Mouse (Mus musculus): ENCODE measurements at regions not wholly inside any gene's neighbourhood (a gene's known extent, or its start where the extent isn't known, plus 50 kb on each side); places are given as distances from the start of the nearest gene placed in this dataset.

GRCm38 (mm10) chr3:121104571-121105407 is 66.7 kb downstream of the Rwdd3 start:
- DNase-seq (ENCODE audit: low spot score) = peak; percentile 35

- DNase-seq (ENCODE audit: low spot score) = no peak
Observed at GRCm38 (mm10) chr3:121102871-121103270, 68.6 kb downstream of the Rwdd3 start.

DNA sequence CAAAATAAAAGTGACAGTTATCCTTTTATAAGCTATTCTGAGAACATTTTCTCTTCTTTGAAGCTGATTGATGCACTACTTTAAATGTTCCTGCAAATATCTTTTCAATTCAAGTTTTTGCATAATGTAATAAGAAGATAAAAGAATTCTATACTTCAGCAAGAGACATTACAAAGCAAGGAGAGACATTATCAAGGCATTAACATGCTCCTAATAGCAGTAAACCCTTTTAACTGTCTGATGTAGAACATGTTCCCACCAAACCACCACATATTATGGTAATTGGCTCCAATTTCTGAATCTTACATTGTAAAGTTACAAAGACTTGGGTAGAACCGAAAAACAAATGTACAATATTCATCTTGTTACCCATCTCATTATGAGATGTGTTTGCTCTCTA is 69.4 kb downstream of the Rwdd3 start:
- no peak for DNase-seq (ENCODE audit: low spot score)

GRCm38 (mm10) chr3:121100211-121100860 is 71.2 kb downstream of the Rwdd3 start:
- no peak for DNase-seq (ENCODE audit: low spot score)

DNA sequence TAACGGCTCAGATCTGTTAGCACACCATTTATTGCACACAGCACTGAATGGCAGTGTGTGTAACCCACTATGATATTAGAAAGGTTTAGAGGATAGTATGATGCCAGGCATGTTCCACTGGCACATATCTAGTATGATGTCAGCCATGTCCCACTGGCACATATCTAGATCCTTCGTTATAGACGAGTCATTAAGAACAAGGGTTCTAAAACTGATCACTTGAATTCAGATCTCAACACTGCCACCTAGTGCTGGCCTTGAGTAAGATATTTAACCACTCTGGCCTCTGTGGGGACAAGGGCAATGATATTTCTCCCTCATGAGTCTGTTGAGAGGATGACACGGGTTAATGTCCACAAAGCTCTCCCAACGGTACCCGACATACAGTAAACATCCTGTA is 78.0 kb downstream of the Rwdd3 start:
- DNase-seq (ENCODE audit: low spot score) = no peak

DNA sequence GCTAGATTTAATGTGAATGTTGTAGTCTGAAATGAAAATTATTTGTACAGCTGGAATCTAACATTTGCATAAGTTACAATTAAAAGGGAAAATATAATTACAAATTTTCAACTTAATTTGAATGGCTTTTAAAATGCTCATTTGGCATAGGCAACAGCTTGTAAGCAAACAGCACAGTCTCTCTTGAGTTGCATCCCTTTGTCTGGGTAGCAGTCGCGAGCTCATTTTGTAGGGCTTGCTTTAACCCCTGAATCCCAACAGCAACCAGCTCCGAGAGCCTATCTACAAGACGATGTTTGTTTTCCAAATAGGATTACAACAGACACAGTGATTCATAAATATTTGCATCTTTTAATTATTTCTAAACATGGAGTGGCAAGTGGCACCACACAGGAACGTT is 82.8 kb downstream of the Rwdd3 start:
- no peak for DNase-seq (ENCODE audit: low spot score)

DNA sequence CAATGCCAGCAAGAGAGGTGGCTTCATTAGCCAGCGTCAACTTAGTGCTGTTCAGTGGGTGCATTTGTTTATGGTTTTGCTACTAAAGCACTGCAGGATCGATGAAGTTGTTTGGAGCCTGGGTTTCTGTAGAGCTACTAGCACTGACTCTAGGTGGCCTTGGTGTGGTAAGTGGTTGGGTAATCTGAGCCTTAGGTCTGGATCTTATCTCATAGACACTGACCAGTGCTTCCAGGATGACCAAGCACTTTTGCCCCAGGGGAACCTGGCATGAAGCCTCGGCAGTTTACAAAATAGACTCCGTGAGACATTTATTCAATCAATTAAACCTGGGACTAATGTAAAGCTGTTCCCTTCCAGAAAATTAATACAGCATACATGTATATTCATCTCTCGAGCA is 102.8 kb downstream of the Rwdd3 start:
- no peak for DNase-seq (ENCODE audit: low spot score)

DNA sequence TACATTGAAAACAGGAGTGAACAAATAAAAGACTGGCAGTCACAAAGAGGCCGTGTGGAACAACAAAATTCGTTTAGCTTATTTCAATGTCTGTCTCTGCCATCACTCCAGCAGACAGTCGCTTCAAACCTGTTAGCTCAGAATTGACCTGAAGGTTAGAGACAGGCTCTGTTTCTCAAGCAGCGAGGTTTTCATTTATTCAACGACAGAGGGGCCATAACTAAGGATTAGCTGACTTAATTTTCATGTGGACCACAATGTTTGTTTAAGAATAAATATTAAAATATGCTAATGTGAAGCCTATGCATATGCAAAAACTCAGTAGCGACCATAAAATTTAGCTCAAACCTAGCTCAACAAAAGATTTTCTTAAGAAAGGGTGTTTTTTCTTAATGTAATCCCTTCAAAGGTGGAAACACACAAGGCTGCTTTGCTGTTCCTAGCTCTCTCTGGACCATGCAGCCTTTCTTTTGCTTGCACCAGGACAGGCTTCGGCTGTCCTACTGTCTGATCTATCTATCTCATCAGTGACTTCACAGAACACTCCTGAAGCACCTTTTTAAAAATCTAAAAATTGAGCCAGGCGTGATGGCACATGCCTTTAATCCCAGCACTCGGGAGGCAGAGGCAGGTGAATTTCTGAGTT is 135.5 kb downstream of the Rwdd3 start:
- no peak for DNase-seq (ENCODE audit: low spot score)

GRCm38 (mm10) chr3:121025546-121026157 is 145.8 kb downstream of the Rwdd3 start:
- no peak for DNase-seq (ENCODE audit: low spot score)

DNA sequence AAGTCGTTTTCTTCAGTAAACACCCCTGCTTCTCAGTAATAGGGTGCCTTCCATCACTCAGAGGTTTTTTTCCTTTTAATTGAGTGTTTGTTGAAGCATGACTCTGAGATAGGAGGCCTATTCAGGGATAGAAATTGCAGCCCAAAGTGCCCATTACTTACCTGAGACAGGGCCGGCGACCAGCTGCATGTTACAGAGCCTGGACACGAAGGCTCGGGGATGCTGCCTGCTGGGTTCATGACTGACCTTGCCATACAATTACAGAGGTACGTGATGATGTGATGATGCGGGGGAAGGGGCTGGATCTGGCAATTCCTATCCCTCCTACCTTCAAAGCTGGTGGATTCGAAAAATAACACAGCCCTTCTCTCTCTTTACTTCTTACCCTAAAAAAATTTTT is 146.7 kb downstream of the Rwdd3 start:
- DNase-seq (ENCODE audit: low spot score) = no peak

GRCm38 (mm10) chr3:121021126-121021848 is 150.2 kb downstream of the Rwdd3 start:
- no peak for DNase-seq (ENCODE audit: low spot score)

- DNase-seq (ENCODE audit: low spot score) = no peak
Observed at GRCm38 (mm10) chr3:121009223-121009622, 162.3 kb downstream of the Rwdd3 start.

- DNase-seq (ENCODE audit: low spot score) = no peak
Observed at GRCm38 (mm10) chr3:120983556-120984270, 187.8 kb downstream of the Rwdd3 start.

GRCm38 (mm10) chr3:120982795-120983555 is 188.5 kb downstream of the Rwdd3 start:
- no peak for DNase-seq (ENCODE audit: low spot score)

- DNase-seq (ENCODE audit: low spot score) = no peak
Observed at GRCm38 (mm10) chr3:120982218-120982617, 189.3 kb downstream of the Rwdd3 start.

- DNase-seq (ENCODE audit: low spot score) = no peak
Observed at GRCm38 (mm10) chr3:120970746-120971466, 200.6 kb downstream of the Rwdd3 start.

DNA sequence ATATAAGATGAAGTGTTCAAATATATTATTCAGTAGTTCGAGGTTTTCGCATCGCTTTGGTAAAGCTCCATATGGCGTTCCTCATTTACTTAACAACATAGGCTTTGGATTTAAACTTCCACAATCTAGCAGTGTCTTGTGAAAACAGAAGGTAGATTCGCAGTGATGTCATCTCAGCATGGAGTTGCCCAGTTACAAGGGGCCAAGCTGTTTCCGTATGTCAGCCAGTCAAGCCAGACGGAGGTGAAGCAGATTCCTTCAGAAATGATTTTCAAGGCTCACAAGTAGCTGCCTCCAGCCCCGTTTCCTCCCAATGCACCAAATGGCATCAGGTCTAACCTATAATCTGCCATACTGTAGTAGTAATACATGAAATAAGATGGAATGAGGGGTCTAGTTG is 224.6 kb downstream of the Rwdd3 start:
- DNase-seq (ENCODE audit: low spot score) = no peak

DNA sequence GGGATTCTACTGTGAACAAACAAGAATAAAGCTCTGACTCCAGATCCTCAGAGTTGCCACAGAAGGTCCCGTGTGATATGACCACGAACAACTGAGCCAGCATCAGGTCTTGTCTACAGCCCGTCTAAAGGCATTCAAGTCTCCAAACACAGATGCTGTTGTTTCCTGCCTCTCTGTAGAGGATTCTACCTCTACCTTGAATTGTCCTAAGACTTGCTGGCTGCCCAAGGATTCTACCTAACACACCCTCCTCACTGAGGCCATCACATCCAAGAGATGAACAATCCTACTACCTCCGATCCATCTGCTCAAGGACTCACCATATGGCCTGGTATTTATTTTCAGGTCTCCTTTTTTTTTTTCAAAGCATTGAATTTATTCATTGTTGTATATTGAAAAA is 237.1 kb downstream of the Rwdd3 start:
- DNase-seq (ENCODE audit: low spot score) = no peak

DNA sequence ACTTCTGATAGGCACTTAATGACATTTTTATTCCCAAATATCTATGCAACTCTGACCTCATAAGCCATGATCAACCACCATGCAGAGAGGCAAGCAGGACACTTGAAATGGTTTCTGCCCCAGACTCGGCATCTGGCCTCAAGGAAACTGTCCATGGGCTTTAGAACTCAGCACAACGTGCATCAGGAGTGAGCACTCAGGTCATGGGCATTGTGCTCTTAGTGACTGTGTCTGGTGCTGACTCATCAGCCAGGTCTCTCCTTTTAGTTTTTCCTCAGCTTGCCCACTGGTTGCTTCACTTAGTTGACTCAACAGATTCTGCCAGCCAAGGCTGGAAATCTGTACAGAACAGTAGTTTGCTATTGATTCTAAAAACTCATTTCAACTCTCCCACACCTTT is 251.1 kb downstream of the Rwdd3 start:
- DNase-seq (ENCODE audit: low spot score) = no peak

DNA sequence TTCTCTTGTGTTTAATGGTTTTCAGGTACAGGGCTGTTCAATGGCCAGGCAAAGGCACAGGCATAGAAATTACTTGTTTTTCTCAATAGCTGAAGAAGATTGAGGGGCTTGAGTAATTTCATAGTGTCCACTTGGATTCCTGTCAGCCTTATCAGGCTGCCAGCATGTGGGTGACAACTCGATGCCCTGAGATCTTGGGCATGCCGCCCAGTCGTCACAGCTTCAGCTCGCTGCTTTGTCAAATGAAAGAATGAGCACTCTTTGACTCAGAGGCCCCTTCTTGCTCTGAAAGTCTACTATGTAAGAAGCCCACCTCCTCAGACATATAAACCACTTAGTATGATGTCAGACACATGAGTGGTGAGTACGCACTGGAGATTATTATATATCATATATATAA is 272.6 kb downstream of the Rwdd3 start:
- no peak for DNase-seq (ENCODE audit: low spot score)
